Mouse (Mus musculus) ovary, postnatal 36 days (tissue): ENCODE results near the gene Sval3.

Experiments
- DNase-seq: peaks from one replicate; pipeline ENCODE4 v3.0.0; 2022; ENCODE audit warnings: low spot score, mixed read lengths

Sval3 gene

DNA sequence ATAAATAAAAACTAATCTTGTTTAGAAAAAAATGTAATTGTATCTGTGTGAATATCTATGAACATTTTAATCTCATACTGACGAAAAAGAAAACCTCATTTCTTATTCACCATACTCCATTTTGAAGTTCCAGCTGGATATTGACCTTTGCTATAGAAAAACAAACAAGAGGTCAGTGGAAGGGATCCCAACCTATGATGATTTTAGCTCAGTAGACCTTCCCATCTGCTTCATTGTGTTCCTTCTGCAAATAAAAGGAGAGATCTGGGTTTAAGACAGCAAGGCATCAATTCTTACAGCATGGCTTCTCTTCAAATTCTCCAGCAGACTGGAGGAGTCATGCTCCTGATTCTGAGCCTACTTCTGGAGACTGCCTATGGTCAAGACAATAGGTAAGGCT, at the start of gene Sval3:
TSS of gene Sval3 (plus strand) at position 301 of the 400 bp plus-strand sequence.
- no peak for DNase-seq

DNA sequence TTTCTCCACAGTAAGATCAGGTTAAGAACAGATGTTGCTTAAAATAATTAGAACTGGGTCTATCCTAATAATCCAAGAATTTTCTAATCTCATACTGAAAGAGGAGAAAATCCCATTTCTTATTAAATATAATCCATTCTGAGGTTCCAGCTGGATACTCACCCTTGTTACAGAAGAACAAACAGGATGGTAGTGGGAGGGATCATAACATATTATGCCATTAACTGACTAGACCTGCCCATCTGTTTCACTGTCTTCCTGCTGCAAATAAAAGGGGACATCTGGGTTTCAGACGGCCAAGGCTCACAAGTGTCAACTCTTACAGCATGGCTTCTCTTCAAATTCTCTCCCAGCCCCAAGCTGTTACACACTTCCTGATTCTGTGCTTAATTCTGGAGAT, 16.6 kb upstream of the Sval3 start, which contains the start of gene Sval1:
TSS of gene Sval1 (plus strand) at position 301 of the 400 bp plus-strand sequence.
- DNase-seq: no peak
